Mouse (Mus musculus): ENCODE data around the gene Efhd2. TPM values are rescaled to one million over a fixed set of nuclear protein-coding genes. Genes with fewer than 3 reads are reported as not detected.

The Efhd2 gene
- polyA plus RNA-seq, 1 experiment: 72.6 TPM

DNA sequence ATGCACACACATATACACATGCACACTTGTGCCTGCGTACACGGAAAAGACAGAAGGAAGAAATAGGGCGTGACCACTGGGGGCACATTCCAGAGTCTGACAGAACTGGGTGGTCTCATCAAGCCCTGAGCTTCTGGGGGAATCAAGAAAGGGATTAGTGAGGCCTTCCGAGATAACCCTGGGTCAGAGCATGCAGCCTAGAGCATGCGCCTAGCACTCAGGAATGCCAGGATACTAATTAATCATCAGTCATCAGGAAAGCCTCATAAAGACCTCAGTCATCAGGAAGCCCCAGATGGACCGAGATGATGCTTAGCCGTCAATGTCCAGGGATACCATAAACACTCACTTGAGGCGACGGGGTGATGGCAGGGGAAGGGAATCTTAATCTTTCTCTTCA lies 5.2 kb upstream of the Efhd2 start:
- TF ChIP-seq CTCF (IDR thresholded peaks at IDR 0.05; ENCODE audit: borderline replicate concordance, extremely low read depth, insufficient read depth, insufficient read length): no peak
- TF ChIP-seq POLR2A (IDR thresholded peaks at IDR 0.05; ENCODE audit: borderline replicate concordance, extremely low read depth, insufficient read depth, insufficient read length, poor library complexity, severe bottlenecking): no peak
- no peak for DNase-seq (ENCODE audit: low read depth)

DNA sequence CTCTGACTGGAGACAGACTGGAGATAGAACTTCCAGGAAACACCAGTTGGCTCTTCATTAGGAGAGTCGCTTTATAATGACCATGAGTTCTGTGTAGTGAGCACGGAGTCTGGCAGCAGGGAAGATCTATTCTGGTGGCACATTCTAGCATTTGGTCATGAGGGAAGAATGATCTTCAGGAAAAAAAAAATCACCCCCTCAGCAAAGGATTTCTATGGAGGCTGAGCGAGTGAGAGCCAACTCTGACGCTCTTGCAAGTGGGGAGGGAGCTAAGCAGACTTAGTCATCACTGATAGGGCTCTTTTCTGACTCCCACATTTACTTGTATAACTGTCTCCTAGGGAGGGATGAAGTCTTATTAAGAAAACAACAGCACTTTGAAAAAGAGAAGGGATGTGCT lies 4.4 kb upstream of the Efhd2 start:
- no peak for TF ChIP-seq POLR2A (IDR thresholded peaks at IDR 0.05; ENCODE audit: borderline replicate concordance, extremely low read depth, insufficient read depth, insufficient read length, poor library complexity, severe bottlenecking)
- no peak for DNase-seq (ENCODE audit: low read depth)

DNA sequence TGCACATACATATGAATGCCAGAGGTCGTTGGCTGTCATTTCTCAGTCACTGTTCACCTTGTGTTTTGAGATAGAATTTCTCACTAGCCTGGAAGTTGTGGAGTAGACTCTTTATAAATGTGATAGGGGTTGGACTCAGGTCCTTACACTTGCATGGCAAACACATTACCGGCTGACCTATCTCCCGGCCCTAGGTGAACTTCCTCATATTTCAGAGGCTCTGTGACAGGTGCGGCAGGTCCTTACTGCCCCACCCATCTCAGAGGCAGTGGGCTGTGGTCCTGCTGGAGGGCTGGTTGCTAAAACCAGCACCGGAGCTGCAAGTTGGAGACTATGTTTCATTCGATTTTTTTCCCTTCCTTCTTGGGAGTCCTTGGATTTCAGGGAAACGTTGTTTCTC lies 3.9 kb upstream of the Efhd2 start:
- TF ChIP-seq POLR2A (IDR thresholded peaks at IDR 0.05; ENCODE audit: borderline replicate concordance, extremely low read depth, insufficient read depth, insufficient read length, poor library complexity, severe bottlenecking) (no peak), CTCF (IDR thresholded peaks at IDR 0.05; ENCODE audit: borderline replicate concordance, extremely low read depth, insufficient read depth, insufficient read length) (no peak)
- DNase-seq (ENCODE audit: low read depth): no peak

DNA sequence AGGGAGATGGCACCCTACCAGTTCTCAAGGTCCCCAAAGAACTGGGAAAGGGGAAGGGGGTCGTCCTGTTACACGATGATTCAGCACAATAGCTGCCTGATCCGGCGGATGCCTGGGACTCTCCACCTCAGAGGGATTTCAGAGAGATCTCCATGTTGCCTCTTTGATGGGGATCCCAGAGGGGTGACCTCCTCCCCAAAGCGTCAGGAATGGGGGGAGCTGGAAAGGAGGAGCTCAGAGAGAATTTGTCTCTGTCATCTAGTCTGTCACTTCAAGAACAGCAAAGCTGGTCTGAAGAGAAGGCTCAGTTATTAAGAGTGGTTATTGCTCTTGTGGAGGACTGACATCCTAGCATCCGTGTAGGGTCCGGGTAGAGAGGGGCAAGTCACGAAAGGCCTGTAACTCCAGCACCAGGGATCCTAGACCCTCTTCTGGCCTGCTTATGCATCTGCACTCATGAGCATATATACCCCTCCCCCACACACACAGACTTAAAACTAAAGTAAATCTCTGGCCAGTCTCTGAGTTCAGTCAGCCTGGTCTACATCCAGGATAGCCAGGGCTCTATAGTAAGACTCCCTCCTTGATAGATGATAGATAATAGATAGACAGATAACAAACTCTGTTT lies 875 bp upstream of the Efhd2 start:
- peak; percentile 21; the same call in 1 of the 2 replicates for TF ChIP-seq CTCF (IDR thresholded peaks at IDR 0.05; ENCODE audit: borderline replicate concordance, extremely low read depth, insufficient read depth, insufficient read length)
- no peak for TF ChIP-seq POLR2A (IDR thresholded peaks at IDR 0.05; ENCODE audit: borderline replicate concordance, extremely low read depth, insufficient read depth, insufficient read length, poor library complexity, severe bottlenecking)
- peak; percentile 55 for DNase-seq (ENCODE audit: low read depth)

DNA sequence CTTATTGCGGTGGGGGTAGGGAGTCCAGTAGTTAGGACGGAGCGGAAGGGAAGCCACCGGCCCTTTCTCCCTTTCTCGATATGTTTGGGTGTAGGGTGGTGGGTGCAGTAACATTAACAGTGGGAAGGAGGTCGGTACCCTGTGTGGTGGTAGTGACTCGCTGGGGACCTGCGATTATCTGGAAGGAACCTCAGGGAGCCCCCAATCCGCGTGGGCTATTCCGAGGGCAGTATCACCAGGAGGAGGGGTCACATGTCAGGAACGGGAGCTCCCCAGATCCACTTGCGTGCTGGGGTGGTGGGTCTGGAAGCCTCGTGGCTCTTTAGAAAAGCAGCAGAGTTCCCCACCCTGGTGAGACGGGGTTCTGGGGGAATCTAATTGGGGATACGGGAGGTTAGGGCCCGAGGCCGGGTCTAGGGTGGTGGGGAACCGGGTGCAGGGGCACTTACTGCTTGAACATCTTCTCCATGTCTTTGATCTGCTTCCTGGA lies 564 bp downstream of the Efhd2 start:
- DNase-seq (ENCODE audit: low read depth): no peak
- TF ChIP-seq CTCF (IDR thresholded peaks at IDR 0.05; ENCODE audit: borderline replicate concordance, extremely low read depth, insufficient read depth, insufficient read length): no peak

DNA sequence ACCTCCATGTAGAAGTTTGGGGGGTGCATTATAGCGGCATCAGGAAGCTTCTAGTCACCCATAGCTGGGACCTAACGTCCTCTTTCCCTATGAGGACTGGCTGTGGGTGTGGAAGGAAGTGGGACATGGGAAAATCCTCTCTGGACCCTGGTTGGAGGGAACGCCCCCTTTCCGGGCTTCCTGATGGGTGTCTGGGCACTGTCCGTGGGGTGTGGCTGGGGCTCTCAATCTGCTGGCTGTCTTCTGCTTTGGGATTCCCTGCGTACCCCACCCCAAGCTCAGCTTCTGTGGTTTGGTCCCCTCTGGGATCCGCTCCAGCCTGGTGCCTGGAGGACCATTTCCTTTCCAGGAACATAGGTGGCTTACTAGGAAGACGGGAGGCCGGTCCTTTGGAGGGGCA lies 1.7 kb downstream of the Efhd2 start:
- DNase-seq (ENCODE audit: low read depth): no peak
- TF ChIP-seq CTCF (IDR thresholded peaks at IDR 0.05; ENCODE audit: borderline replicate concordance, extremely low read depth, insufficient read depth, insufficient read length): no peak
- TF ChIP-seq POLR2A (IDR thresholded peaks at IDR 0.05; ENCODE audit: borderline replicate concordance, extremely low read depth, insufficient read depth, insufficient read length, poor library complexity, severe bottlenecking): no peak

DNA sequence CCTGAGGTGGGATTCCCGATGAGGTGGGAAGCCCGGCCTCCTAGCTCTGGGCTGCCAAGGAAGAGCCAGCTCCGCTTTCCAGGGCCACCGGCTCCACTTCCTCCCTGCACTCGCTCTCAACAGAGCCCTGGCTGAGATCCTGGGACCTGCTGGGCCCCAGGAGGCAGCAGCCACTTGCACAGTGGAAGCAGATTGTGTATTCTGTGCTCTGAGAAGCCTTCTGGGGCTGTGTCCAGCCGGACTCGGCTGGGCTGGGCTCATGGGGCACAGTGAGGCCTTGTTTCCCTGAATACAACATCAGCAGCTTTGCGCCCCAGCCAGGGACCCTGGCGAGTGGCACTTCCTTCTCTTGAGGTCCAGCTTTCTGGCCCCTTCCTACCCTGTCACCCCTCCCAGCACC lies 2.8 kb downstream of the Efhd2 start:
- peak; percentile 73 for DNase-seq (ENCODE audit: low read depth)
- no peak for TF ChIP-seq CTCF (IDR thresholded peaks at IDR 0.05; ENCODE audit: borderline replicate concordance, extremely low read depth, insufficient read depth, insufficient read length)
- TF ChIP-seq POLR2A (IDR thresholded peaks at IDR 0.05; ENCODE audit: borderline replicate concordance, extremely low read depth, insufficient read depth, insufficient read length, poor library complexity, severe bottlenecking): no peak

DNA sequence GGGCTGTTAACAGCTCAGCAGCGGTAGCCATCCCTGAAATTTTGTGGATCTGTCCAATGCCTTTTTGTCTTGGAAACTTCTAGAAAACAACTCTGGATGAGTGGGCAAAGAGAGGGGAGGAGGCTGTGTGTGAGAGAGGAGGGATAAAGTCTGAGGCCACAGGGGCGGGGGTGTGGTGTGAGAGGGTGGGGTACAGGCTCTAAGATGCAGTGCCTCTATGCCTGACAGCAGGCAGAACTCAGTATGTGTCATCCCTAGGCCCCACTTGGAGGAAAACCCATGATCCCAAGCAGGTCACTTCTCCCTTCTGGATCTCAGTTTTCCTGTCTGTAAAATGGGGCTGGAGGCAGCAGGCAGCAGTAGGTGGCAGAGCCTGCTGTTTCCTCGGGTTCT lies 3.4 kb downstream of the Efhd2 start:
- TF ChIP-seq CTCF (IDR thresholded peaks at IDR 0.05; ENCODE audit: borderline replicate concordance, extremely low read depth, insufficient read depth, insufficient read length) (no peak), POLR2A (IDR thresholded peaks at IDR 0.05; ENCODE audit: borderline replicate concordance, extremely low read depth, insufficient read depth, insufficient read length, poor library complexity, severe bottlenecking) (no peak)

DNA sequence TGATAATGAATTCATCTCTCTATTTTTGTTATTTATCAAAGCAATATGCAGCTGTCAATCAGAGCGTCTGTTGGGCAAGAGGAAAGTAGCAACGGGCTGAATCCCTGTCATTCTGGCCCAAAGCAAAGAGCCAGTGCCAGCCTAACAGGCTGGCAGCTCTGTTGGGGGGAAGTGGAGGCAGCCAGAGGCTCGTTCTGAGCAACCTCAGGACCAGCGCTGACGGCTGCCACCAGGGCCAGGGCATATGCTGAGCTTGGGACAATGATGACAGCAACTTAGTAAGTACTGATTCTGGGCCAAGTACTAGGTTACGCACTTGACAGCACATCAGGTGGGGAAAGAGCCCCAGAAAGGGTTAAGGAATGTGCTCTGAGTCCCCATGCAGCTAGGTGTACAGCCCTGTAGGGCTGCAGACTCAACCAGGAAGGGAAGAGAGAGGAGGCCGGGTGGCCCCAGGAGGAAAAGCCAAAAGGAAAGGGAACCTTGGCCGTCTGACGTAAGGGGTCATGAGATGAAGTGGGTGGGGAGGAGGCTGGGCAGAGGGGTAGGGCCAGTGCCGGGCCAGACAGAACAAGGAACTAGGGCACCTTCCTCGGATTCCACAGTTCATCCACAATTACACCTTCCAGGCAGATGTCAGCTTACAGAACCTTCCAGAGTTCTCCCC lies 3.9 kb downstream of the Efhd2 start:
- TF ChIP-seq POLR2A (IDR thresholded peaks at IDR 0.05; ENCODE audit: borderline replicate concordance, extremely low read depth, insufficient read depth, insufficient read length, poor library complexity, severe bottlenecking): no peak
- TF ChIP-seq CTCF (IDR thresholded peaks at IDR 0.05; ENCODE audit: borderline replicate concordance, extremely low read depth, insufficient read depth, insufficient read length): no peak
- peak; percentile 73 for DNase-seq (ENCODE audit: low read depth)

More for the DNA sequence above, 3.4 kb downstream of the Efhd2 start:
- no peak for DNase-seq (ENCODE audit: low read depth)

DNA sequence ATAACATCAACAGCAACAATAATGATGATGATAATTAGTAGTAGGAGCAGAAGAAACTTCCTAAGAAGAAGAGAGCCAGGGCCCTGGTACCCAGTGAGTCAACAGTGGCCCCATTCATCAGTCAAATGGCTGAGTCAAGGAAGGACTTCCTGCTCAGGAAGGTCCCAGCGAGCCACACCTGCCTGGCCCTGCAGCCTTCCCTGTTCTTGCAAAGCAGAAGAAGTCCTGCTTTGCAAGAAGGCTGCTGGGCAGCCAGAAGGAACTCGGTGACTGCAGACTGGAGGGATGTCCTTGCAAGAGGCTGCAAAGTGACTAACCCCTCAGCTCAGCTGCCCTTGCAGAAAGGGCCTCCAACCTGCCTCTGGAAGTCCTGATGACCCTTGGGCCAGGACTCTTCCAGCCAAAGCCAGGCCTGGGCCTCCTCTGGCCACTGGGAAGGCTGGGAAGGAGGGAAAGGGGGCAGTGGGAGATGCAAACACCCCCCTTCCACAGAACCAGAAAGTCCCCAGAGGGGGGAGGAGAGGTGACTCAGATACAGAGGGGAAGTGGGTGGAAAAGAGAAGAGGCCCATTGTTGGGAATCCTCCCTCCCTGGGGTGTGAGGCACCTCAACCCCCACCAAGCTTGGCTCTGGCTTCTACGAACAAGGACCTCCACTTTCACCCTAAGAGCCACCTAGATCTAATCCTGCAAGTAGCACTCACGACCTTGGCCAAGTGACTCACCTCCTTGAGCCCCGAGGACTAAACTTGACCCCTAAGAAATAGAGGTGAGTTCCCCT lies 5.1 kb downstream of the Efhd2 start:
- no peak for DNase-seq (ENCODE audit: low read depth)
- no peak for TF ChIP-seq CTCF (IDR thresholded peaks at IDR 0.05; ENCODE audit: borderline replicate concordance, extremely low read depth, insufficient read depth, insufficient read length)
- no peak for TF ChIP-seq POLR2A (IDR thresholded peaks at IDR 0.05; ENCODE audit: borderline replicate concordance, extremely low read depth, insufficient read depth, insufficient read length, poor library complexity, severe bottlenecking)

DNA sequence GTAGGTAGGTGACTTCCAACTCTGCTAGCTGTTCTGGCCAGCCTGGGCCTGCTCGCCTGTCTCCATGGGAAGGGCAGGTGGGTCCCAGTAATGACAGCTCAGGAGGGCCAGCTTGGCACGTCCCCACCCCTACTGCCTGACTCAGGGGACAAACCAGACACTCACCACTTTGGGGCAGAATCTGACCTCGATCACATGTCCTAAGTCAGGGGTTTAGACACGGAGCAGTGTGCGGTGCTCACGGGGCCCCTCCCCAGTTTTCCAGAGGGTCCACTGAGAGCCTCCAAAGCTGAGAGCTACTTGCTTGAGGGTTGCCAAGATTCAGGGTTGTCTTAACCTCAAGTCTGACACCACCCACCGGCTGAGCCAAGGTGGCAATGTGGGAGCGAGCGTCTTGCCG lies 6.7 kb downstream of the Efhd2 start:
- DNase-seq (ENCODE audit: low read depth): peak; percentile 38
- TF ChIP-seq CTCF (IDR thresholded peaks at IDR 0.05; ENCODE audit: borderline replicate concordance, extremely low read depth, insufficient read depth, insufficient read length) (no peak), POLR2A (IDR thresholded peaks at IDR 0.05; ENCODE audit: borderline replicate concordance, extremely low read depth, insufficient read depth, insufficient read length, poor library complexity, severe bottlenecking) (no peak)
